Mouse (Mus musculus): Measurements from ENCODE around the gene Gm45785. TPM values are rescaled to one million over a fixed set of nuclear protein-coding genes. Genes with fewer than 3 reads are reported as not detected.

Gene Gm45785
- polyA plus RNA-seq, 1 experiment from 2014 or later = not detected

GRCm38 (mm10) chr7:140843806-140844205, 12.3 kb downstream of the Gm45785 start:
- H3K9me3 ChIP-seq (ENCODE audit: control insufficient read depth, low read length) = no peaks in the 10 kb centered on the region
- no peak overlapping the region for H3K4me3 ChIP-seq (ENCODE audit: low read depth, low read length)
- no peak for DNase-seq (ENCODE audit: low spot score)
- no peak overlapping the region for H3K4me2 ChIP-seq (ENCODE audit: low read depth, low read length)
- H3K9ac ChIP-seq (ENCODE audit: low read depth, low read length) = no peak overlapping the region
- no peak for ATAC-seq (ENCODE audit: low read depth)
- peaks cover 9% of the 10 kb centered on the region for H3K27me3 ChIP-seq (replicated peaks; ENCODE audit: control insufficient read depth, insufficient read depth, low read length)
- no peaks in the 10 kb centered on the region for H3K36me3 ChIP-seq (ENCODE audit: control insufficient read depth, insufficient read depth, low read length)
- no peak overlapping the region for H3K27ac ChIP-seq (replicated peaks; ENCODE audit: low read depth, low read length)
- peaks cover 3% of the 10 kb centered on the region; the same call in 1 of the 2 replicates for H3K4me1 ChIP-seq (ENCODE audit: control insufficient read depth, insufficient read depth, low read length)
- 73% methylated on average over 7 of the region's 7 CpGs for WGBS

- H3K4me3 ChIP-seq (ENCODE audit: low read depth, low read length) = no peak overlapping the region
- H3K27me3 ChIP-seq (replicated peaks; ENCODE audit: control insufficient read depth, insufficient read depth, low read length) = peaks cover 9% of the 10 kb centered on the region
- H3K9ac ChIP-seq (ENCODE audit: low read depth, low read length) = no peak overlapping the region
- no peaks in the 10 kb centered on the region for H3K9me3 ChIP-seq (ENCODE audit: control insufficient read depth, low read length)
- H3K4me1 ChIP-seq (ENCODE audit: control insufficient read depth, insufficient read depth, low read length) = peaks cover 3% of the 10 kb centered on the region; the same call in 1 of the 2 replicates
- 35% methylated on average over 18 of the region's 19 CpGs for WGBS
- H3K36me3 ChIP-seq (ENCODE audit: control insufficient read depth, insufficient read depth, low read length) = no peaks in the 10 kb centered on the region
- DNase-seq (ENCODE audit: low spot score) (peak; percentile 22), ATAC-seq (ENCODE audit: low read depth) (no peak)
- no peak overlapping the region for H3K27ac ChIP-seq (replicated peaks; ENCODE audit: low read depth, low read length)
- no peak overlapping the region for H3K4me2 ChIP-seq (ENCODE audit: low read depth, low read length)
Measured at GRCm38 (mm10) chr7:140840750-140841735, 15.1 kb downstream of the Gm45785 start.

DNA sequence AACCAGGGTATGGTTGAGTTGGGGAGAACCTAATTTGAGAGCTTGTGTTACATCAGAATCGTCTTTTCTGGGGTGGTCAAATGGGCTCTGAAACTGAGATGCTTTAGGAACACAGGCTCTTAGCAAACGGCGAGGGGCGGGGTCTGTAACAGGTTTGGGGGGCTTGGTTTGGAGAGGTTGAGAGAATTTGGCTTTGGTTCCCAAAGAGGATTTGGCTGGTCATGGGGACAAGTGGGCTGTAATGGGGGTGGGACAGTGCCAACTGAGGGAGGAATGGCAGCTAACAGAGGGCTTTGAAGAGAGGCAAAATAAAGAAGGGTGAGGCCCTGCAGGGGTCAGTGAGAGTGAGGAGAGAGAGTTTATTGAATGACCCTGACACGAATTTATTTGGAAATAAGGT, 16.6 kb downstream of the Gm45785 start:
- no peak overlapping the region for H3K9ac ChIP-seq (ENCODE audit: low read depth, low read length)
- H3K4me1 ChIP-seq (ENCODE audit: control insufficient read depth, insufficient read depth, low read length) = peaks cover 3% of the 10 kb centered on the region; the same call in 1 of the 2 replicates
- WGBS = 63% methylated on average over 5 of the region's 5 CpGs
- H3K4me2 ChIP-seq (ENCODE audit: low read depth, low read length) = no peak overlapping the region
- no peaks in the 10 kb centered on the region for H3K9me3 ChIP-seq (ENCODE audit: control insufficient read depth, low read length)
- DNase-seq (ENCODE audit: low spot score) = no peak
- peaks cover 9% of the 10 kb centered on the region for H3K27me3 ChIP-seq (replicated peaks; ENCODE audit: control insufficient read depth, insufficient read depth, low read length)
- no peak overlapping the region for H3K4me3 ChIP-seq (ENCODE audit: low read depth, low read length)
- no peaks in the 10 kb centered on the region for H3K36me3 ChIP-seq (ENCODE audit: control insufficient read depth, insufficient read depth, low read length)
- H3K27ac ChIP-seq (replicated peaks; ENCODE audit: low read depth, low read length) = no peak overlapping the region
- ATAC-seq (ENCODE audit: low read depth) = no peak

GRCm38 (mm10) chr7:140836243-140837115, 19.7 kb downstream of the Gm45785 start:
- no peaks in the 10 kb centered on the region for H3K9me3 ChIP-seq (ENCODE audit: control insufficient read depth, low read length)
- H3K4me3 ChIP-seq (ENCODE audit: low read depth, low read length) = no peak overlapping the region
- H3K9ac ChIP-seq (ENCODE audit: low read depth, low read length) = no peak overlapping the region
- no peaks in the 10 kb centered on the region for H3K36me3 ChIP-seq (ENCODE audit: control insufficient read depth, insufficient read depth, low read length)
- 83% methylated on average over 9 of the region's 9 CpGs for WGBS
- H3K4me2 ChIP-seq (ENCODE audit: low read depth, low read length) = no peak overlapping the region
- no peak for DNase-seq (ENCODE audit: low spot score)
- ATAC-seq (ENCODE audit: low read depth) = no peak
- H3K27ac ChIP-seq (replicated peaks; ENCODE audit: low read depth, low read length) = no peak overlapping the region
- peaks cover 3% of the 10 kb centered on the region; the same call in 1 of the 2 replicates for H3K4me1 ChIP-seq (ENCODE audit: control insufficient read depth, insufficient read depth, low read length)
- H3K27me3 ChIP-seq (replicated peaks; ENCODE audit: control insufficient read depth, insufficient read depth, low read length) = peaks cover 3% of the 10 kb centered on the region

- H3K9ac ChIP-seq (ENCODE audit: low read depth, low read length) = peak overlapping the region; percentile 34; the same call in 1 of the 2 replicates
- H3K9me3 ChIP-seq (ENCODE audit: control insufficient read depth, low read length) = no peaks in the 10 kb centered on the region
- H3K4me3 ChIP-seq (ENCODE audit: low read depth, low read length) = no peak overlapping the region
- H3K36me3 ChIP-seq (ENCODE audit: control insufficient read depth, insufficient read depth, low read length) = no peaks in the 10 kb centered on the region
- no peaks in the 10 kb centered on the region for H3K4me1 ChIP-seq (ENCODE audit: control insufficient read depth, insufficient read depth, low read length)
- no peak overlapping the region for H3K27ac ChIP-seq (replicated peaks; ENCODE audit: low read depth, low read length)
- no peaks in the 10 kb centered on the region; the same call in 1 of the 2 replicates for H3K27me3 ChIP-seq (replicated peaks; ENCODE audit: control insufficient read depth, insufficient read depth, low read length)
- ATAC-seq (ENCODE audit: low read depth) (0 out of 2 replicates have a peak, but pooled peaks have one; percentile 24), DNase-seq (ENCODE audit: low spot score) (no peak)
- H3K4me2 ChIP-seq (ENCODE audit: low read depth, low read length) = no peak overlapping the region
- 70% methylated on average over 2 of the region's 2 CpGs for WGBS
Measured at GRCm38 (mm10) chr7:140835758-140836087, 20.4 kb downstream of the Gm45785 start.

GRCm38 (mm10) chr7:140834968-140835757, 21.0 kb downstream of the Gm45785 start, which contains the start of gene Urah:
Urah (plus strand) TSS chr7:140835018.
- peak within 1 kb of the TSS; percentile 34; the same call in 1 of the 2 replicates for H3K9ac ChIP-seq (ENCODE audit: low read depth, low read length)
- H3K27ac ChIP-seq (replicated peaks; ENCODE audit: low read depth, low read length) = no peak within 1 kb of the TSS
- ATAC-seq (ENCODE audit: low read depth) (peak; percentile 34; the same call in 1 of the 2 replicates), DNase-seq (ENCODE audit: low spot score) (peak; percentile 41)
- no peaks in the 10 kb centered on the region for H3K9me3 ChIP-seq (ENCODE audit: control insufficient read depth, low read length)
- H3K36me3 ChIP-seq (ENCODE audit: control insufficient read depth, insufficient read depth, low read length) = no peaks in the 10 kb centered on the region
- 23% methylated on average over 19 of the region's 20 CpGs for WGBS
- no peak within 1 kb of the TSS for H3K4me2 ChIP-seq (ENCODE audit: low read depth, low read length)
- H3K4me1 ChIP-seq (ENCODE audit: control insufficient read depth, insufficient read depth, low read length) = no peaks in the 10 kb centered on the region
- no peaks in the 10 kb centered on the region; the same call in 1 of the 2 replicates for H3K27me3 ChIP-seq (replicated peaks; ENCODE audit: control insufficient read depth, insufficient read depth, low read length)
- no peak within 1 kb of the TSS for H3K4me3 ChIP-seq (ENCODE audit: low read depth, low read length)

GRCm38 (mm10) chr7:140833341-140833740, 22.8 kb downstream of the Gm45785 start:
- no peaks in the 10 kb centered on the region for H3K9me3 ChIP-seq (ENCODE audit: control insufficient read depth, low read length)
- no peak for DNase-seq (ENCODE audit: low spot score)
- H3K27ac ChIP-seq (replicated peaks; ENCODE audit: low read depth, low read length) = no peak overlapping the region
- no peak overlapping the region for H3K4me2 ChIP-seq (ENCODE audit: low read depth, low read length)
- 83% methylated on average over 4 of the region's 4 CpGs for WGBS
- H3K4me1 ChIP-seq (ENCODE audit: control insufficient read depth, insufficient read depth, low read length) = no peaks in the 10 kb centered on the region
- ATAC-seq (ENCODE audit: low read depth) = no peak
- H3K27me3 ChIP-seq (replicated peaks; ENCODE audit: control insufficient read depth, insufficient read depth, low read length) = no peaks in the 10 kb centered on the region
- no peak overlapping the region for H3K9ac ChIP-seq (ENCODE audit: low read depth, low read length)
- no peaks in the 10 kb centered on the region for H3K36me3 ChIP-seq (ENCODE audit: control insufficient read depth, insufficient read depth, low read length)
- H3K4me3 ChIP-seq (ENCODE audit: low read depth, low read length) = no peak overlapping the region

GRCm38 (mm10) chr7:140831447-140831846, 24.7 kb downstream of the Gm45785 start:
- H3K9ac ChIP-seq (ENCODE audit: low read depth, low read length) = no peak overlapping the region
- no peak overlapping the region for H3K27ac ChIP-seq (replicated peaks; ENCODE audit: low read depth, low read length)
- no peak overlapping the region for H3K4me3 ChIP-seq (ENCODE audit: low read depth, low read length)
- no peak overlapping the region for H3K4me2 ChIP-seq (ENCODE audit: low read depth, low read length)
- 73% methylated on average over 6 of the region's 6 CpGs for WGBS
- no peaks in the 10 kb centered on the region for H3K27me3 ChIP-seq (replicated peaks; ENCODE audit: control insufficient read depth, insufficient read depth, low read length)
- DNase-seq (ENCODE audit: low spot score) (no peak), ATAC-seq (ENCODE audit: low read depth) (no peak)
- no peaks in the 10 kb centered on the region for H3K4me1 ChIP-seq (ENCODE audit: control insufficient read depth, insufficient read depth, low read length)
- no peaks in the 10 kb centered on the region for H3K36me3 ChIP-seq (ENCODE audit: control insufficient read depth, insufficient read depth, low read length)
- no peaks in the 10 kb centered on the region for H3K9me3 ChIP-seq (ENCODE audit: control insufficient read depth, low read length)

All from embryonic facial prominence, embryonic 14.5 days (tissue).